Mouse (Mus musculus): ENCODE data around the gene Myh8. TPM values are rescaled to one million over a fixed set of nuclear protein-coding genes. Genes with fewer than 3 reads are reported as not detected.

Myh8 gene
- total RNA-seq, 2 experiments from 2014 or later = 3.0 to 17.6 TPM

Other genes starting within 250 kb of the Myh8 start
- gene Adprm, start 224.5 kb upstream of the Myh8 start, total RNA-seq (2021) = 10 to 100 TPM; 13.9 to 15.8 TPM
- 10 to 100 TPM; 18.7 to 18.9 TPM for gene Sco1, start 224.5 kb upstream of the Myh8 start, total RNA-seq (2021)
- gene Myh3, start 198.8 kb upstream of the Myh8 start, total RNA-seq (2021) = under 1 TPM; 0.12 to 0.63 TPM
- gene Myh2, start 106.1 kb upstream of the Myh8 start, total RNA-seq (2021) = under 1 TPM in 1 of 2 experiments, not detected in 1; 0.65 TPM
- 1 to 10 TPM in 1 of 2 experiments, under 1 TPM in 1; 0.14 to 3.2 TPM for gene Myh1, start 77.1 kb upstream of the Myh8 start, total RNA-seq (2021)
- gene Myh4, start 39.1 kb upstream of the Myh8 start, total RNA-seq (2021) = under 1 TPM in 1 of 2 experiments, not detected in 1; 0.77 TPM
- gene Myh13, start 44.5 kb downstream of the Myh8 start, total RNA-seq (2021) = under 1 TPM in 1 of 2 experiments, not detected in 1; 0.07 TPM
- gene Gas7, start 178.3 kb downstream of the Myh8 start, total RNA-seq (2021) = 10 to 100 TPM; 22.0 to 24.5 TPM